Mouse (Mus musculus): ENCODE measurements around the gene Bmp6. TPM values are rescaled to one million over a fixed set of nuclear protein-coding genes. Genes with fewer than 3 reads are reported as not detected.

The Bmp6 gene
- polyA plus RNA-seq, 1 experiment from 2014 or later: 3.1 TPM

GRCm38 (mm10) chr13:38534016-38534415 is 189.1 kb downstream of the Bmp6 start:
- WGBS: 75% methylated on average over 6 of the region's 6 CpGs
- Histone ChIP-seq H3K36me3 (ENCODE audit: control insufficient read depth, insufficient read depth, low read length) (no peaks in the 10 kb centered on the region), H3K4me1 (ENCODE audit: control insufficient read depth, insufficient read depth, low read depth, low read length) (no peaks in the 10 kb centered on the region), H3K27me3 (replicated peaks; ENCODE audit: control insufficient read depth, insufficient read depth, low read length) (no peaks in the 10 kb centered on the region), H3K27ac (ENCODE audit: low read depth, low read length) (no peak overlapping the region), H3K4me3 (ENCODE audit: low read length) (no peak overlapping the region), H3K9ac (ENCODE audit: low read depth, low read length) (no peak overlapping the region), H3K9me3 (ENCODE audit: control insufficient read depth, low read length) (no peaks in the 10 kb centered on the region), H3K4me2 (ENCODE audit: low read length) (no peak overlapping the region)
- ATAC-seq: no peak

- Histone ChIP-seq H3K27me3 (replicated peaks; ENCODE audit: control insufficient read depth, insufficient read depth, low read length) (no peaks in the 10 kb centered on the region), H3K36me3 (ENCODE audit: control insufficient read depth, insufficient read depth, low read length) (no peaks in the 10 kb centered on the region), H3K27ac (ENCODE audit: low read depth, low read length) (no peak overlapping the region), H3K4me2 (ENCODE audit: low read length) (no peak overlapping the region), H3K4me3 (ENCODE audit: low read length) (no peak overlapping the region), H3K4me1 (ENCODE audit: control insufficient read depth, insufficient read depth, low read depth, low read length) (no peaks in the 10 kb centered on the region), H3K9me3 (ENCODE audit: control insufficient read depth, low read length) (no peaks in the 10 kb centered on the region), H3K9ac (ENCODE audit: low read depth, low read length) (no peak overlapping the region)
- 90% methylated on average over 6 of the region's 6 CpGs for WGBS
- ATAC-seq: no peak
Observed at GRCm38 (mm10) chr13:38534731-38535130, 189.8 kb downstream of the Bmp6 start.

- H3K36me3 ChIP-seq (ENCODE audit: control insufficient read depth, insufficient read depth, low read length): no peaks in the 10 kb centered on the region
- H3K4me3 ChIP-seq (ENCODE audit: low read length): no peak overlapping the region
- no peak overlapping the region for H3K27ac ChIP-seq (ENCODE audit: low read depth, low read length)
- no peaks in the 10 kb centered on the region for H3K27me3 ChIP-seq (replicated peaks; ENCODE audit: control insufficient read depth, insufficient read depth, low read length)
- H3K4me1 ChIP-seq (ENCODE audit: control insufficient read depth, insufficient read depth, low read depth, low read length): no peaks in the 10 kb centered on the region
- H3K9me3 ChIP-seq (ENCODE audit: control insufficient read depth, low read length): no peaks in the 10 kb centered on the region
- no peak for ATAC-seq
- H3K9ac ChIP-seq (ENCODE audit: low read depth, low read length): no peak overlapping the region
- no peak overlapping the region for H3K4me2 ChIP-seq (ENCODE audit: low read length)
Observed at GRCm38 (mm10) chr13:38537521-38537920, 192.6 kb downstream of the Bmp6 start.

- H3K27me3 ChIP-seq (replicated peaks; ENCODE audit: control insufficient read depth, insufficient read depth, low read length): no peaks in the 10 kb centered on the region
- no peak overlapping the region for H3K4me3 ChIP-seq (ENCODE audit: low read length)
- no peak overlapping the region for H3K9ac ChIP-seq (ENCODE audit: low read depth, low read length)
- no peak overlapping the region for H3K4me2 ChIP-seq (ENCODE audit: low read length)
- WGBS: 95% methylated on average over 7 of the region's 7 CpGs
- no peaks in the 10 kb centered on the region for H3K36me3 ChIP-seq (ENCODE audit: control insufficient read depth, insufficient read depth, low read length)
- ATAC-seq: no peak
- no peaks in the 10 kb centered on the region for H3K9me3 ChIP-seq (ENCODE audit: control insufficient read depth, low read length)
- no peak overlapping the region for H3K27ac ChIP-seq (ENCODE audit: low read depth, low read length)
- no peaks in the 10 kb centered on the region for H3K4me1 ChIP-seq (ENCODE audit: control insufficient read depth, insufficient read depth, low read depth, low read length)
Observed at GRCm38 (mm10) chr13:38539192-38539900, 194.4 kb downstream of the Bmp6 start.

GRCm38 (mm10) chr13:38543455-38544125 is 198.7 kb downstream of the Bmp6 start:
- 73% methylated on average over 8 of the region's 8 CpGs for WGBS
- no peak overlapping the region for H3K27ac ChIP-seq (ENCODE audit: low read depth, low read length)
- no peak overlapping the region for H3K4me2 ChIP-seq (ENCODE audit: low read length)
- H3K27me3 ChIP-seq (replicated peaks; ENCODE audit: control insufficient read depth, insufficient read depth, low read length): no peaks in the 10 kb centered on the region
- no peaks in the 10 kb centered on the region for H3K36me3 ChIP-seq (ENCODE audit: control insufficient read depth, insufficient read depth, low read length)
- no peak overlapping the region for H3K4me3 ChIP-seq (ENCODE audit: low read length)
- H3K9ac ChIP-seq (ENCODE audit: low read depth, low read length): no peak overlapping the region
- ATAC-seq: peak; percentile 48; the same call in 1 of the 2 replicates
- H3K9me3 ChIP-seq (ENCODE audit: control insufficient read depth, low read length): no peaks in the 10 kb centered on the region
- no peaks in the 10 kb centered on the region for H3K4me1 ChIP-seq (ENCODE audit: control insufficient read depth, insufficient read depth, low read depth, low read length)

GRCm38 (mm10) chr13:38544769-38545445 is 200.0 kb downstream of the Bmp6 start:
- no peak for ATAC-seq
- Histone ChIP-seq H3K9ac (ENCODE audit: low read depth, low read length) (no peak overlapping the region), H3K4me3 (ENCODE audit: low read length) (no peak overlapping the region), H3K4me1 (ENCODE audit: control insufficient read depth, insufficient read depth, low read depth, low read length) (no peaks in the 10 kb centered on the region), H3K27ac (ENCODE audit: low read depth, low read length) (no peak overlapping the region), H3K9me3 (ENCODE audit: control insufficient read depth, low read length) (no peaks in the 10 kb centered on the region), H3K27me3 (replicated peaks; ENCODE audit: control insufficient read depth, insufficient read depth, low read length) (no peaks in the 10 kb centered on the region), H3K36me3 (ENCODE audit: control insufficient read depth, insufficient read depth, low read length) (no peaks in the 10 kb centered on the region), H3K4me2 (ENCODE audit: low read length) (no peak overlapping the region)
- WGBS: 91% methylated on average over 8 of the region's 8 CpGs

- Histone ChIP-seq H3K27me3 (replicated peaks; ENCODE audit: control insufficient read depth, insufficient read depth, low read length) (no peaks in the 10 kb centered on the region), H3K4me3 (ENCODE audit: low read length) (no peak overlapping the region), H3K36me3 (ENCODE audit: control insufficient read depth, insufficient read depth, low read length) (no peaks in the 10 kb centered on the region), H3K9me3 (ENCODE audit: control insufficient read depth, low read length) (no peaks in the 10 kb centered on the region), H3K9ac (ENCODE audit: low read depth, low read length) (no peak overlapping the region), H3K4me2 (ENCODE audit: low read length) (no peak overlapping the region), H3K27ac (ENCODE audit: low read depth, low read length) (no peak overlapping the region), H3K4me1 (ENCODE audit: control insufficient read depth, insufficient read depth, low read depth, low read length) (no peaks in the 10 kb centered on the region)
- ATAC-seq: no peak
- WGBS: 85% methylated on average over 3 of the region's 3 CpGs
Observed at GRCm38 (mm10) chr13:38545460-38545859, 200.6 kb downstream of the Bmp6 start.

- Histone ChIP-seq H3K9me3 (ENCODE audit: control insufficient read depth, low read length) (no peaks in the 10 kb centered on the region), H3K36me3 (ENCODE audit: control insufficient read depth, insufficient read depth, low read length) (no peaks in the 10 kb centered on the region), H3K27ac (ENCODE audit: low read depth, low read length) (no peak overlapping the region), H3K9ac (ENCODE audit: low read depth, low read length) (no peak overlapping the region), H3K27me3 (replicated peaks; ENCODE audit: control insufficient read depth, insufficient read depth, low read length) (no peaks in the 10 kb centered on the region), H3K4me1 (ENCODE audit: control insufficient read depth, insufficient read depth, low read depth, low read length) (no peaks in the 10 kb centered on the region), H3K4me2 (ENCODE audit: low read length) (no peak overlapping the region), H3K4me3 (ENCODE audit: low read length) (no peak overlapping the region)
- 85% methylated on average over 4 of the region's 4 CpGs for WGBS
- no peak for ATAC-seq
Observed at GRCm38 (mm10) chr13:38546754-38547153, 201.8 kb downstream of the Bmp6 start.

GRCm38 (mm10) chr13:38547717-38548116 is 202.8 kb downstream of the Bmp6 start:
- ATAC-seq: no peak
- 93% methylated on average over 5 of the region's 5 CpGs for WGBS
- Histone ChIP-seq H3K9ac (ENCODE audit: low read depth, low read length) (no peak overlapping the region), H3K27me3 (replicated peaks; ENCODE audit: control insufficient read depth, insufficient read depth, low read length) (no peaks in the 10 kb centered on the region), H3K36me3 (ENCODE audit: control insufficient read depth, insufficient read depth, low read length) (no peaks in the 10 kb centered on the region), H3K4me2 (ENCODE audit: low read length) (no peak overlapping the region), H3K4me1 (ENCODE audit: control insufficient read depth, insufficient read depth, low read depth, low read length) (no peaks in the 10 kb centered on the region), H3K9me3 (ENCODE audit: control insufficient read depth, low read length) (no peaks in the 10 kb centered on the region), H3K4me3 (ENCODE audit: low read length) (no peak overlapping the region), H3K27ac (ENCODE audit: low read depth, low read length) (no peak overlapping the region)
